Mouse (Mus musculus) midbrain, postnatal 0 days (tissue): ENCODE measurements around the gene Nrxn2. TPM values are rescaled to one million over a fixed set of nuclear protein-coding genes. Genes with fewer than 3 reads are reported as not detected.

Source experiments
- ATAC-seq: fragments of 200-750 bp; cut with Nextera tagmentation; 2 replicates; pipeline ENCODE4 v1.8.0; 2017; ENCODE audit warnings: moderate number of reproducible peaks, mild to moderate bottlenecking, moderate TSS enrichment, moderate library complexity; ENCODE audit not compliant: low FRiP score
- DNase-seq: peaks from one replicate; pipeline ENCODE4 v3.0.0-alpha.2; 2015; ENCODE audit warnings: low spot score
- H3K27ac ChIP-seq: fragments of 300-500 bp; sonication (generic); 2 replicates; pipeline ENCODE4 v1.5.1; 2014; ENCODE audit warnings: low read depth, mild to moderate bottlenecking, low read length, mixed read lengths
- H3K27me3 ChIP-seq: fragments of 300-500 bp; sonication (generic); 2 replicates; pipeline ENCODE4 v1.6.1; 2014; ENCODE audit warnings: low read length, control low read depth, mixed read lengths; ENCODE audit not compliant: insufficient read depth
- H3K36me3 ChIP-seq: fragments of 300-500 bp; sonication (generic); 2 replicates; pipeline ENCODE4 v1.6.1; 2014; ENCODE audit warnings: low read length, control low read depth, mixed read lengths; ENCODE audit not compliant: insufficient read depth
- H3K4me1 ChIP-seq: fragments of 300-500 bp; sonication (generic); 2 replicates; pipeline ENCODE4 v1.6.1; 2014; ENCODE audit warnings: mild to moderate bottlenecking, control low read depth, antibody characterized with exemption, low read length, mixed read lengths; ENCODE audit not compliant: insufficient read depth
- H3K4me2 ChIP-seq: fragments of 300-500 bp; sonication (generic); 2 replicates; pipeline ENCODE4 v1.6.1; 2014; ENCODE audit warnings: low read depth, mild to moderate bottlenecking, low read length, mixed read lengths; ENCODE audit not compliant: poor library complexity, severe bottlenecking
- H3K4me3 ChIP-seq: fragments of 300-500 bp; sonication (generic); 2 replicates; pipeline ENCODE4 v1.5.1; 2014; ENCODE audit warnings: low read depth, mild to moderate bottlenecking, low read length, moderate library complexity
- H3K9ac ChIP-seq: fragments of 300-500 bp; sonication (generic); replicated peaks from 2 replicates; pipeline ENCODE4 v1.6.1; 2014; ENCODE audit warnings: mild to moderate bottlenecking, low read length, moderate library complexity, mixed read lengths; ENCODE audit not compliant: poor library complexity, severe bottlenecking
- H3K9me3 ChIP-seq: fragments of 300-500 bp; sonication (generic); 2 replicates; pipeline ENCODE4 v1.6.1; 2016; ENCODE audit warnings: low read length, control low read depth
- CTCF ChIP-seq: IDR thresholded peaks from 2 replicates; pipeline ENCODE4 v1.5.1; 2016; ENCODE audit warnings: antibody characterized with exemption, mild to moderate bottlenecking
- WGBS: fragments of 180-500 bp; shearing (Covaris S2); extraction: QIAGEN DNeasy Blood & Tissue Kit; methylation state at CpG from one replicate; pipeline ENCODE4 v1.1.7; 2014; 5-methylcytosine and 5-hydroxymethylcytosine counted together
- polyA plus RNA-seq: library from polyadenylated mRNA; unstranded; fragments of >200 nt; fragmentation: Nextera tagmentation; extraction: Ambion mirVana; gene quantifications from 2 replicates; pipeline ENCODE4 v1.2.1, GENCODE M21; 2015
- total RNA-seq: library from RNA; depleted of rRNA; stranded (reverse); fragments of >200 nt; gene quantifications from 2 replicates; pipeline ENCODE4 v1.2.3, GENCODE M21; 2014

The Nrxn2 gene
- total and polyA plus RNA-seq, 2 experiments from 2014 or later = 75.7 to 382 TPM

GRCm38 (mm10) chr19:6496462-6497149 is 78.1 kb downstream of the Nrxn2 start:
- ATAC-seq (peak; percentile 10; the same call in 1 of the 2 replicates), DNase-seq (no peak)

GRCm38 (mm10) chr19:6497150-6497801 is 78.7 kb downstream of the Nrxn2 start:
- Histone ChIP-seq H3K4me1 (peaks cover 20% of the 10 kb centered on the region; the same call in 1 of the 2 replicates), H3K9me3 (no peaks in the 10 kb centered on the region), H3K9ac (peak overlapping the region; percentile 99)

More at GRCm38 (mm10) chr19:6496462-6497149, 78.1 kb downstream of the Nrxn2 start:
- peaks cover 17% of the 10 kb centered on the region; the same call in 1 of the 2 replicates for H3K4me1 ChIP-seq
- H3K36me3 ChIP-seq = peaks cover 2% of the 10 kb centered on the region
- H3K4me2 ChIP-seq = peak overlapping the region; percentile 95
- no peaks in the 10 kb centered on the region for H3K27me3 ChIP-seq
- no peak for TF ChIP-seq CTCF
- H3K9ac ChIP-seq = peak overlapping the region; percentile 99
- H3K4me3 ChIP-seq = peak overlapping the region; percentile 90
- H3K27ac ChIP-seq = peak overlapping the region; percentile 98
- 7% methylated on average over 6 of the region's 6 CpGs for WGBS
- H3K9me3 ChIP-seq = no peaks in the 10 kb centered on the region

GRCm38 (mm10) chr19:6497803-6498202 is 79.3 kb downstream of the Nrxn2 start:
- peaks cover 22% of the 10 kb centered on the region; the same call in 1 of the 2 replicates for H3K4me1 ChIP-seq
- H3K4me3 ChIP-seq = peak overlapping the region; percentile 90
- H3K9me3 ChIP-seq = no peaks in the 10 kb centered on the region
- WGBS = 0% methylated on average over 25 of the region's 39 CpGs
- H3K4me2 ChIP-seq = peak overlapping the region; percentile 95
- ATAC-seq = peak; percentile 32
- peak overlapping the region; percentile 99 for H3K9ac ChIP-seq
- peaks cover 2% of the 10 kb centered on the region; the same call in 1 of the 2 replicates for H3K36me3 ChIP-seq
- no peaks in the 10 kb centered on the region for H3K27me3 ChIP-seq
- no peak for TF ChIP-seq CTCF
- peak; percentile 35 for DNase-seq
- peak overlapping the region; percentile 98 for H3K27ac ChIP-seq

More at GRCm38 (mm10) chr19:6497150-6497801, 78.7 kb downstream of the Nrxn2 start:
- H3K27ac ChIP-seq = peak overlapping the region; percentile 98
- H3K27me3 ChIP-seq = no peaks in the 10 kb centered on the region
- peak; percentile 75 for ATAC-seq
- TF ChIP-seq CTCF = no peak
- peaks cover 2% of the 10 kb centered on the region; the same call in 1 of the 2 replicates for H3K36me3 ChIP-seq
- 0% methylated on average over 10 of the region's 39 CpGs for WGBS
- peak overlapping the region; percentile 90 for H3K4me3 ChIP-seq
- DNase-seq = peak; percentile 84
- H3K4me2 ChIP-seq = peak overlapping the region; percentile 95

GRCm38 (mm10) chr19:6498350-6499131 is 80.0 kb downstream of the Nrxn2 start:
- no peaks in the 10 kb centered on the region for H3K9me3 ChIP-seq
- peak overlapping the region; percentile 99 for H3K9ac ChIP-seq
- peak overlapping the region; percentile 90 for H3K4me3 ChIP-seq
- H3K4me1 ChIP-seq = peaks cover 29% of the 10 kb centered on the region; the same call in 1 of the 2 replicates
- peaks cover 2% of the 10 kb centered on the region; the same call in 1 of the 2 replicates for H3K36me3 ChIP-seq
- no peaks in the 10 kb centered on the region for H3K27me3 ChIP-seq
- WGBS = 5% methylated on average over 29 of the region's 38 CpGs
- peak overlapping the region; percentile 98 for H3K27ac ChIP-seq
- ATAC-seq = no peak
- H3K4me2 ChIP-seq = peak overlapping the region; percentile 95
- DNase-seq = no peak
- TF ChIP-seq CTCF = no peak

- Histone ChIP-seq H3K4me3 (peak overlapping the region; percentile 90), H3K9ac (peak overlapping the region; percentile 99), H3K4me2 (peak overlapping the region; percentile 95), H3K4me1 (peaks cover 41% of the 10 kb centered on the region), H3K36me3 (peaks cover 6% of the 10 kb centered on the region), H3K27ac (peak overlapping the region; percentile 98), H3K27me3 (no peaks in the 10 kb centered on the region), H3K9me3 (no peaks in the 10 kb centered on the region)
- 31% methylated on average over 6 of the region's 6 CpGs for WGBS
- TF ChIP-seq CTCF = no peak
- ATAC-seq (no peak), DNase-seq (no peak)
Observed at GRCm38 (mm10) chr19:6499860-6500635, 81.5 kb downstream of the Nrxn2 start.
